Mouse (Mus musculus) liver, embryonic 15.5 days (tissue): ENCODE measurements at regions not wholly inside any gene's neighbourhood (a gene's known extent, or its start where the extent isn't known, plus 50 kb on each side); places are given as distances from the start of the nearest gene placed in this dataset.

ENCODE experiments used
- ATAC-seq: fragments of 200-750 bp; cut with Nextera tagmentation; 2 replicates; pipeline ENCODE4 v1.8.0; 2017; ENCODE audit warnings: moderate number of reproducible peaks, mild to moderate bottlenecking, moderate library complexity; ENCODE audit not compliant: insufficient read depth
- H3K27ac ChIP-seq: fragments of 300-500 bp; sonication (generic); replicated peaks from 2 replicates; pipeline ENCODE4 v1.5.1; 2015; ENCODE audit warnings: mild to moderate bottlenecking, inconsistent platforms
- H3K27me3 ChIP-seq: fragments of 300-500 bp; sonication (generic); 2 replicates; pipeline ENCODE4 v1.6.1; 2015; ENCODE audit warnings: mild to moderate bottlenecking, inconsistent platforms
- H3K36me3 ChIP-seq: fragments of 300-500 bp; sonication (generic); replicated peaks from 2 replicates; pipeline ENCODE4 v1.6.1; 2015; ENCODE audit warnings: moderate library complexity, mild to moderate bottlenecking, inconsistent platforms
- H3K4me1 ChIP-seq: fragments of 300-500 bp; sonication (generic); replicated peaks from 2 replicates; pipeline ENCODE4 v1.6.1; 2015; ENCODE audit warnings: inconsistent platforms
- H3K4me2 ChIP-seq: fragments of 300-500 bp; sonication (generic); 2 replicates; pipeline ENCODE4 v1.6.1; 2015; ENCODE audit warnings: moderate library complexity, mild to moderate bottlenecking, inconsistent platforms
- H3K4me3 ChIP-seq: fragments of 300-500 bp; sonication (generic); replicated peaks from 2 replicates; pipeline ENCODE4 v1.5.1; 2015; ENCODE audit warnings: mild to moderate bottlenecking, inconsistent platforms
- H3K9ac ChIP-seq: fragments of 300-500 bp; sonication (generic); 2 replicates; pipeline ENCODE4 v1.6.1; 2015; ENCODE audit warnings: moderate library complexity, mild to moderate bottlenecking, inconsistent platforms
- H3K9me3 ChIP-seq: fragments of 300-500 bp; sonication (generic); replicated peaks from 2 replicates; pipeline ENCODE4 v1.6.1; 2016; ENCODE audit warnings: inconsistent platforms
- WGBS: fragments of 180-500 bp; shearing (Covaris S2); methylation state at CpG from one replicate; pipeline ENCODE4 v1.1.7; 2015; ENCODE audit warnings: mixed read lengths; ENCODE audit not compliant: insufficient replicate concordance; 5-methylcytosine and 5-hydroxymethylcytosine counted together

DNA sequence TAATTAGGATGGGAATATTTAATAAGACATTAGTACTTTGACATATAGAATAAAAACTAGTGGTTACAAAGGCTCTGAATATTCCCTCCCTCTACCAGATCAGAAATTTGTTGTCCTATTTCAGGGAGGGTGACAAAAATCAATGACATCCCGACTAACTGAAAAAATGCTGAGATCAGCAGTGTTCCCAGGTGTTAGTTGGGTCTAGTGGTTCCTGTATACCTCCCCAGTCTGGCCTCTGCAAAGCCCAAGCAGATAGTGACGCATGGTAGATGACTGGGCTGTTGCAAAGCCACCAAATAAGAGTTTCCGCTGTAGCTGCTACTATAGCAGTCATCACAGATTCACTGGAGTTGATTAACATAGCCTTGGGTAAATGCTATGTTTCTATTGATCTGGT lies 59.9 kb upstream of the Gm4791 start:
- no peak overlapping the region for H3K4me3 ChIP-seq
- H3K4me1 ChIP-seq = no peaks in the 10 kb centered on the region
- no peak overlapping the region for H3K4me2 ChIP-seq
- no peaks in the 10 kb centered on the region for H3K9me3 ChIP-seq
- no peaks in the 10 kb centered on the region for H3K36me3 ChIP-seq
- H3K27ac ChIP-seq = no peak overlapping the region
- H3K27me3 ChIP-seq = no peaks in the 10 kb centered on the region
- no peak for ATAC-seq
- no peak overlapping the region for H3K9ac ChIP-seq
- 56% methylated on average over 3 of the region's 3 CpGs for WGBS

- Histone ChIP-seq H3K27me3 (no peaks in the 10 kb centered on the region), H3K9ac (no peak overlapping the region), H3K4me2 (no peak overlapping the region), H3K36me3 (no peaks in the 10 kb centered on the region), H3K9me3 (no peaks in the 10 kb centered on the region), H3K4me3 (no peak overlapping the region), H3K4me1 (no peaks in the 10 kb centered on the region), H3K27ac (no peak overlapping the region)
- WGBS = 42% methylated on average over 3 of the region's 3 CpGs
- no peak for ATAC-seq
These were observed 72.9 kb upstream of the Gm4791 start for GRCm38 (mm10) chr9:46925641-46926040.

DNA sequence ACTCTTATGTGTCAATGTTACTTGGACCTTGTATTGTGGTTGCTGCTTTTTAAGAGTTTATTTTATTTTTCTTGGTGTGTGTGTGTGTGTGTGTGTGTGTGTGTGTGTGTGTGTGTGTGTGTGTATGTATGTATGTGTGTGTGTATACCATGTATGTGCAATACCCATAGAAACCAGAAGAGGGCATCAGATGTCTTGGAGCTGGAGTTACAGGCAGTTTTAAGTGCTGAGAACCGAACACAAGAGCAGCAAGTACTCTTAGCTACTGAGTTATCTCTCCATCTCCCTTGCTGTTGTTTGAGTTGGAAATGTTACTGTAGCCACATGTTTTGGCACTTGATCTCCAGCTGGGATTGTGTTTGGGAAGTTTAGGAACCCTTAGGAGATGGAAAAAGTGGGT lies 78.5 kb upstream of the Gm4791 start:
- H3K9me3 ChIP-seq = no peaks in the 10 kb centered on the region
- no peaks in the 10 kb centered on the region for H3K36me3 ChIP-seq
- no peak overlapping the region for H3K9ac ChIP-seq
- H3K27me3 ChIP-seq = no peaks in the 10 kb centered on the region
- no peak for ATAC-seq
- WGBS = 58% methylated on average over 1 of the region's 1 CpGs
- no peak overlapping the region for H3K4me2 ChIP-seq
- H3K4me1 ChIP-seq = no peaks in the 10 kb centered on the region
- H3K27ac ChIP-seq = no peak overlapping the region
- H3K4me3 ChIP-seq = no peak overlapping the region

DNA sequence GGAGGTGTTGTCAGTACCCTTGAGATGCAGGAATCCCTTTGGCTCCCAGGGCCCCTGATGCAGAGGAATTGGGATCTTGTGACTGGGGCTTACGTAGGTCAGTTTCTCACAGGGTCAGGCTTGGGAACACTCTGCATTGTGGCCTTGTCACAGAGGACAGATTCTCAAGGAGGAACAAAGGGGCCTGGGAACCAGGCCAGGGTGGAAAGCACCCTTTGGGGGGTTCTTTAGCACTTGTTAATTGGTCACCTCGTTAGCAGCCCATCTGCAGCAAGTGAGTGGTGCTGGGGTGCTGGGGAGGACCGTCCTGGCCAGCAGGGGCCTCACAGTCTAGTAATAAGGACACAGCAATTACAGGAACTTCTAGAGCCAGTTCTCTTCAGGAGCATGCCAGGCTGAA lies 85.3 kb upstream of the Gm4791 start:
- H3K27ac ChIP-seq = no peak overlapping the region
- no peak overlapping the region for H3K4me3 ChIP-seq
- H3K4me2 ChIP-seq = no peak overlapping the region
- WGBS = 30% methylated on average over 3 of the region's 3 CpGs
- no peaks in the 10 kb centered on the region for H3K27me3 ChIP-seq
- ATAC-seq = no peak
- H3K9ac ChIP-seq = no peak overlapping the region
- no peaks in the 10 kb centered on the region for H3K4me1 ChIP-seq
- no peaks in the 10 kb centered on the region for H3K36me3 ChIP-seq
- no peaks in the 10 kb centered on the region for H3K9me3 ChIP-seq

GRCm38 (mm10) chr9:46909412-46910013 lies 89.0 kb upstream of the Gm4791 start:
- Histone ChIP-seq H3K4me1 (no peaks in the 10 kb centered on the region), H3K27me3 (no peaks in the 10 kb centered on the region), H3K9me3 (no peaks in the 10 kb centered on the region), H3K4me3 (no peak overlapping the region), H3K4me2 (no peak overlapping the region), H3K27ac (no peak overlapping the region), H3K9ac (no peak overlapping the region), H3K36me3 (no peaks in the 10 kb centered on the region)
- no peak for ATAC-seq
- 47% methylated on average over 6 of the region's 6 CpGs for WGBS

GRCm38 (mm10) chr9:46905081-46905480 lies 93.5 kb upstream of the Gm4791 start:
- Histone ChIP-seq H3K36me3 (no peaks in the 10 kb centered on the region), H3K27ac (no peak overlapping the region), H3K27me3 (no peaks in the 10 kb centered on the region), H3K9me3 (no peaks in the 10 kb centered on the region), H3K9ac (no peak overlapping the region), H3K4me1 (no peaks in the 10 kb centered on the region), H3K4me2 (no peak overlapping the region), H3K4me3 (no peak overlapping the region)
- WGBS = 42% methylated on average over 3 of the region's 3 CpGs
- no peak for ATAC-seq

DNA sequence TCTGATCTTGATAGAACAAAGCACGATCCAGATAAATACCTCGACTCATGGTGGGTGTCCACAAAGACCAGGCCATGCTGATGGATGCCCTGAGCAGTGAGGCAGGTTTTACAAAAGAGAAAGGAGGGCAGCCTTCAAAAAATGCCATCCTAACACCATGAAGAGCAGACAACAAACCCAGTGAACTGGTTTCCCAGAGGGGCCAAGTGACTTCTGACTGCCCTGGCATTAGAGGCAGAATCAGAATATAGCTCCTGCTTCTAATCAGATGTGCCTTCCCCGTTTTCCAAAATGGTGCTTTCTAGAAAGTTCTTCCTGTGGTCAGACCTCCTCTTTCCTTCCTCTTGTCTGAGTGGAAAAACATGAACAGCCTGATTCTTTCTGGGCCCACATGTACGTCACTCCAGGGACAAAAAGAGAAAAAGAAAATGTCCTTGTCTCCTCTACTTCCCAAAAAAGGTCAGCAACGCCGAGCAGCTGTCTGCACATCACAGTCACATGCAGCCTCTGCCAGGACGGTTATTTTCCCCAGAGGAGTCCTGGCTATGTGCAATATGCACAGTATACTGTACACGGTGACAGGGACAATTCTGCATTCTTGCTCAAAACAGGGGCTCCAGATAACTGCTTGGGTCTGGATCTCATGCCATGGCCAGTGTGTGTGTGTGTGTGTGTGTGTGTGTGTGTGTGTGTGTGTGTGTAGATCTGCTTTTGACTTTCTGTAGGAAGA lies 94.9 kb upstream of the Gm4791 start:
- Histone ChIP-seq H3K9me3 (no peaks in the 10 kb centered on the region), H3K4me3 (no peak overlapping the region), H3K27me3 (no peaks in the 10 kb centered on the region), H3K36me3 (no peaks in the 10 kb centered on the region), H3K4me2 (no peak overlapping the region), H3K27ac (no peak overlapping the region), H3K9ac (no peak overlapping the region), H3K4me1 (no peaks in the 10 kb centered on the region)
- 38% methylated on average over 8 of the region's 8 CpGs for WGBS
- no peak for ATAC-seq

GRCm38 (mm10) chr9:46899283-46899682 lies 99.3 kb upstream of the Gm4791 start:
- no peak for ATAC-seq
- no peak overlapping the region for H3K4me2 ChIP-seq
- no peak overlapping the region for H3K4me3 ChIP-seq
- H3K36me3 ChIP-seq = no peaks in the 10 kb centered on the region
- 44% methylated on average over 2 of the region's 2 CpGs for WGBS
- H3K27me3 ChIP-seq = no peaks in the 10 kb centered on the region
- H3K27ac ChIP-seq = no peak overlapping the region
- no peaks in the 10 kb centered on the region for H3K9me3 ChIP-seq
- H3K4me1 ChIP-seq = no peaks in the 10 kb centered on the region
- no peak overlapping the region for H3K9ac ChIP-seq

GRCm38 (mm10) chr9:46898120-46898519 lies 100.4 kb upstream of the Gm4791 start:
- no peak overlapping the region for H3K4me3 ChIP-seq
- H3K4me1 ChIP-seq = no peaks in the 10 kb centered on the region
- no peaks in the 10 kb centered on the region for H3K36me3 ChIP-seq
- no peak overlapping the region for H3K9ac ChIP-seq
- 52% methylated on average over 3 of the region's 3 CpGs for WGBS
- no peak overlapping the region for H3K4me2 ChIP-seq
- no peak for ATAC-seq
- no peaks in the 10 kb centered on the region for H3K27me3 ChIP-seq
- H3K9me3 ChIP-seq = no peaks in the 10 kb centered on the region
- no peak overlapping the region for H3K27ac ChIP-seq

- Histone ChIP-seq H3K9me3 (no peaks in the 10 kb centered on the region), H3K27ac (no peak overlapping the region), H3K27me3 (no peaks in the 10 kb centered on the region), H3K4me1 (no peaks in the 10 kb centered on the region), H3K36me3 (no peaks in the 10 kb centered on the region), H3K4me2 (no peak overlapping the region), H3K9ac (no peak overlapping the region), H3K4me3 (no peak overlapping the region)
- no peak for ATAC-seq
- WGBS = 19% methylated on average over 1 of the region's 1 CpGs
These were observed 106.7 kb upstream of the Gm4791 start for GRCm38 (mm10) chr9:46891829-46892228.

DNA sequence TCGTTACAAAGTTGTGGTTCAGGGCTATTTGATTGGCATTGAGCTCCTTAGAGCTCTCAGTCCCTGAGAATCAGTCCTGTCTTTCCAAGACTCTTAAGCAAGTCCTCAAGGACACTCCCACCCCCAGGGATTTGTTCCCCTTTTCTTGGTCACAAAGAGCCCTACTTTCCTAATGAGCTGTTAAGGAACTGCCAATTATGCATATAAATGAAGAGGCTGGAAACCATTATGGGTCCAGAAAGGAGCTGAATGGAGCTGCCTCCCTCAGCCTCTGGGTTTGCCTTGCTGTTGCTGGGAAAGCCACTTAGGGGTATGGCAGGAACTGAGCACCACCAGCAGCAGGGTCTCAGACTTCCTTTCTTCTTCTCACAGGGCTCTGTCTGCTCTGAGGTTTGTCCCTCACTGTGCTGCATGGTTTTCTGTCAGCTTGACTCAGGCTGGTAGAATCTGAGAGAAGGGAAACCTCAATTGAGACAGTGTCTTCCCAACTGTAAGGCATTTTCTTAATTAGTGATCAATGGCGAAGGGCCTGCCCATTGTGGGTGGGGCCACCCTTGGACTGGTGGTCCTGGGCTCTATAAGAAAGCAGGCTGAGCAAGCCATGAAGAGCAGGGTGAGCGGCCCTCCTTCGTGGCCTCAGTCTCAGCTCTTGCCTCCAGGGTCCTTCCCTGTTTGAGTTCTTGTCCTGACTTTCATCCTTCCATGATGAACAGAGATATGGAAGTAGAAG lies 108.4 kb upstream of the Gm4791 start:
- Histone ChIP-seq H3K9me3 (no peaks in the 10 kb centered on the region), H3K9ac (no peak overlapping the region), H3K4me3 (no peak overlapping the region), H3K4me1 (no peaks in the 10 kb centered on the region), H3K27me3 (no peaks in the 10 kb centered on the region), H3K36me3 (no peaks in the 10 kb centered on the region), H3K27ac (no peak overlapping the region), H3K4me2 (no peak overlapping the region)
- no peak for ATAC-seq
- 52% methylated on average over 4 of the region's 4 CpGs for WGBS
